Mouse (Mus musculus) testis, postnatal 14 days (tissue): ENCODE measurements around the gene Rreb1.

Experiments used
- DNase-seq: peaks from one replicate; pipeline ENCODE4 v3.0.0; 2021; ENCODE audit warnings: low spot score

Rreb1 gene

GRCm38 (mm10) chr13:37979506-37979905 is 201.3 kb downstream of the Rreb1 start:
- DNase-seq: no peak

DNA sequence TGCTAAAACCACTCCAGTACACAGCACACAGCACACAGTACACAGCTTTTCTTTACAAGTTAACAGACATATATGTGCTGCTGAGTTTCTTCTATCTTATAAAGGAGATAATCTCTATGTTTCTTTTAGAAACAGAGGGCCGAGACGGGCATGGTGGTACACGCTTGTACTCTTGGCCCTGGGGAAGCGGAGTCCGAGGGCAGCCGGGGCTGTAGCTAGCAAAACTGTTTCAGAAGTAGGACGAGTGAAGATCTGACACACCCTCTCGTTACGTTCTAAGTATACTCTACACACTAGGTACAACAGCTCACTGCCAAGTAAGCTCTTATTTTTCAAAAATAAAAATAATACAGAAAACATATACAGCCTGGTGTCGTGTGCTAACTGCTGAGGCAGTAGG is 202.1 kb downstream of the Rreb1 start:
- no peak for DNase-seq

GRCm38 (mm10) chr13:37981063-37981462 is 202.9 kb downstream of the Rreb1 start:
- no peak for DNase-seq

GRCm38 (mm10) chr13:37986166-37986565 is 208.0 kb downstream of the Rreb1 start:
- DNase-seq: no peak

DNA sequence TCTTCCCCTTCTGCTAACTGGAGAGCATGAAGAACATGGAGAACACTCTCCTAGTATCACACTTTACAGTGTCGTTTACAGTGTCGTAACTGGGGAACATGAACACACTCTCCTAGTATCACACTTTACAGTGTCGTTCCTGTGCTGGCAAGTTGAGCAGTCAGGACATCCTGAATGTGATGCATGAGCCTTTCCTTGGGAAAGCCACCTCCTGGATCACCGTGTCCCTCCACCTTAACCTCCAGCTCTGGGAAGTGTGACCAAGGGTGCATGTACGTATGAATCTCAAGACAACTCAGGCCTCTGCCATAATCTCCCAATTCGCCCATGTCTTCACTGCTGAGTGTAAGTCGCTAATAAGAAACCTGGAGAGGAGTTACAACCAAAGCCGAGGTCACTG is 211.5 kb downstream of the Rreb1 start:
- DNase-seq: no peak

GRCm38 (mm10) chr13:37992638-37993371 is 214.6 kb downstream of the Rreb1 start:
- DNase-seq: no peak

GRCm38 (mm10) chr13:37993376-37993703 is 215.1 kb downstream of the Rreb1 start:
- no peak for DNase-seq

DNA sequence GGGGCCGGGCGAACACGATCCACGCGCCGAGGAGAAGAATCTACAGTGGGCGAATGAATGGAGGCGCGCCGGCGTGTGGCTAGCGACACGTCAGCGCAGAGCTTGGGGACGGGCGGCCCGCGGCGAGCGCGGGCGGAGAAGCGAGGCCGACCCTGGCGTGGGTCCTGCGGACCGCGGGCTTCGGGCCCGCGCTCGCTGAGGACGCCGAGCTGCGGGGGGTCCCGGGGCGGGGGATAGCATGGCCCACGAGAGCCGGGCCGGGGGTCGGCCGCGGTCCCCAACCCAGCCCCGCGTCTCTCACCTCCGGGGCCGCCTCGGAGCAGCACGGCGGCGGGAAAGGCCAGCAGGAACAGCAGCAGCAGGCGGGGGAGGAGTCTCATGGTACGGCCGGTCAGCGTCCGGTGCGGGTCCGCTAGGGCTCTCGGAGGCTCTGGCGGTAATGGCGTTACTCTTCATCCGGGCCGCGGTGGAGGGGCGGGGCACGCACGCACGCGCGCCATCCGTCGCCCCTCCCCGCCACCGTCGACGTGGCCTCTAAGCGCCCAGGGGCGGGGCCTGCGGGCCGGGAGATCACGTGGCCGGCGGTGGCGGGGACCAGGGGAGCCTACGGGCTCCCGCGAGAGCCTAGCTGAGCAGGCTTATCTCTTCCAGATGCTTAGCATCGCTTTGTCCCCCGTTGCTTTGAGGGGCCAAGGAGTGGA is 215.7 kb downstream of the Rreb1 start, which contains the start of gene Ssr1:
TSS of gene Ssr1 (minus strand) at position 514 of the 701 bp plus-strand sequence.
- DNase-seq: peak; percentile 95

- no peak for DNase-seq
Measured at GRCm38 (mm10) chr13:37994405-37994749, 216.2 kb downstream of the Rreb1 start.

GRCm38 (mm10) chr13:37999713-38000112 is 221.5 kb downstream of the Rreb1 start:
- no peak for DNase-seq
